Mouse (Mus musculus) limb, embryonic 14.5 days (tissue): ENCODE data around the gene Prdx2. TPM values are rescaled to one million over a fixed set of nuclear protein-coding genes. Genes with fewer than 3 reads are reported as not detected.
A peak's percentile ranks its signal among the peaks of the same experiment; 100 is the strongest.

Source experiments
- ATAC-seq: fragments of 200-750 bp; cut with Nextera tagmentation; 2 replicates; pipeline ENCODE4 v1.8.0; 2017; ENCODE audit warnings: low read depth, moderate number of reproducible peaks, moderate TSS enrichment; ENCODE audit not compliant: low FRiP score
- DNase-seq: peaks from one replicate; pipeline ENCODE4 v3.0.0-alpha.2; 2015; ENCODE audit warnings: low spot score
- H3K27ac ChIP-seq: fragments of 300-500 bp; sonication (generic); replicated peaks from 2 replicates; pipeline ENCODE4 v1.5.1; 2014; ENCODE audit warnings: low read depth, mild to moderate bottlenecking, low read length, moderate library complexity, mixed read lengths
- H3K27me3 ChIP-seq: fragments of 300-500 bp; sonication (generic); 2 replicates; pipeline ENCODE4 v1.6.1; 2014; ENCODE audit warnings: low read length, mixed read lengths; ENCODE audit not compliant: control insufficient read depth, insufficient read depth
- H3K36me3 ChIP-seq: fragments of 300-500 bp; sonication (generic); 2 replicates; pipeline ENCODE4 v1.6.1; 2014; ENCODE audit warnings: mild to moderate bottlenecking, low read length, moderate library complexity, mixed read lengths; ENCODE audit not compliant: control insufficient read depth, insufficient read depth
- H3K4me1 ChIP-seq: fragments of 300-500 bp; sonication (generic); 2 replicates; pipeline ENCODE4 v1.6.1; 2014; ENCODE audit warnings: antibody characterized with exemption, low read length, mixed read lengths; ENCODE audit not compliant: control insufficient read depth, insufficient read depth
- H3K4me2 ChIP-seq: fragments of 300-500 bp; sonication (generic); replicated peaks from 2 replicates; pipeline ENCODE4 v1.6.1; 2014; ENCODE audit warnings: low read depth, mild to moderate bottlenecking, low read length, moderate library complexity; ENCODE audit not compliant: severe bottlenecking
- H3K4me3 ChIP-seq: fragments of 300-500 bp; sonication (generic); replicated peaks from 2 replicates; pipeline ENCODE4 v1.5.1; 2014; ENCODE audit warnings: low read length
- H3K9ac ChIP-seq: fragments of 300-500 bp; sonication (generic); 2 replicates; pipeline ENCODE4 v1.6.1; 2014; ENCODE audit warnings: mild to moderate bottlenecking, low read depth, low read length, moderate library complexity; ENCODE audit not compliant: severe bottlenecking
- H3K9me3 ChIP-seq: fragments of 300-500 bp; sonication (generic); 2 replicates; pipeline ENCODE4 v1.6.1; 2016; ENCODE audit warnings: low read length; ENCODE audit not compliant: control insufficient read depth
- POLR2A ChIP-seq: fragments of 200-500 bp; IDR thresholded peaks from 2 replicates; pipeline ENCODE4 v1.8.0; 2012; ENCODE audit warnings: inconsistent platforms, mild to moderate bottlenecking, moderate library complexity, borderline replicate concordance; ENCODE audit not compliant: insufficient read depth, insufficient read length; ENCODE audit errors: extremely low read depth
- WGBS: fragments of 180-500 bp; shearing (Covaris S2); extraction: QIAGEN DNeasy Blood & Tissue Kit; methylation state at CpG from one replicate; pipeline ENCODE4 v1.1.7; 2014; 5-methylcytosine and 5-hydroxymethylcytosine counted together
- polyA plus RNA-seq, 2 experiments: library from polyadenylated mRNA; depleted of rRNA in 1 of 2; stranded (reverse) in 1 of 2; unstranded in 1 of 2; fragments of >200 nt; fragmentation: Nextera tagmentation in 1 of 2; extraction: Ambion mirVana in 1 of 2; gene quantifications; 2 replicates each; pipeline versions ENCODE4 v1.2.1 to v1.2.3; 2012 to 2014

The Prdx2 gene
- polyA plus RNA-seq, 2 experiments = 405 to 839 TPM

DNA sequence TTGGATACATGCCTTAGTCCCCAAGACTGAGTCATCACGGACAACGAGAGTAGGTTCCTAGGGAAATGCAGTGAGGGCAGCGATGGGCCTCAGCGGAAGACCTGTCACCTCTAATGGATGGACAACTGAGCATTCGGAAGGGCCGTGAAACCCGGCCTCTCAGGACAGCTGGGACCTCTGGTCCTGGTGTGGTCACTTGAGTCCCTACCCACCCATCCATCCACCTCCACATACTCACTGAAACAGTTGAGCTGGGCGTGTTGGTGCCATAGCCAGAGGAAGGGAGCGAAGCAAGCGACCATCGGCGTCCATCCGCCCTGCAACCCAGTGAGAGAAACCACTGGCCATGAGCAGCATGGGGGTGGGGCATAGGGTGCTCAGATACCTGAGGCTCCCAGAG is 38.8 kb upstream of the Prdx2 start:
- Histone ChIP-seq H3K9me3 (no peaks in the 10 kb centered on the region), H3K9ac (no peak overlapping the region), H3K4me1 (peaks cover 3% of the 10 kb centered on the region; the same call in 1 of the 2 replicates), H3K4me2 (no peak overlapping the region), H3K27ac (no peak overlapping the region), H3K27me3 (peaks cover 39% of the 10 kb centered on the region), H3K4me3 (no peak overlapping the region), H3K36me3 (no peaks in the 10 kb centered on the region)
- DNase-seq (no peak), ATAC-seq (no peak)
- WGBS = 89% methylated on average over 13 of the region's 13 CpGs
- TF ChIP-seq POLR2A = no peak

DNA sequence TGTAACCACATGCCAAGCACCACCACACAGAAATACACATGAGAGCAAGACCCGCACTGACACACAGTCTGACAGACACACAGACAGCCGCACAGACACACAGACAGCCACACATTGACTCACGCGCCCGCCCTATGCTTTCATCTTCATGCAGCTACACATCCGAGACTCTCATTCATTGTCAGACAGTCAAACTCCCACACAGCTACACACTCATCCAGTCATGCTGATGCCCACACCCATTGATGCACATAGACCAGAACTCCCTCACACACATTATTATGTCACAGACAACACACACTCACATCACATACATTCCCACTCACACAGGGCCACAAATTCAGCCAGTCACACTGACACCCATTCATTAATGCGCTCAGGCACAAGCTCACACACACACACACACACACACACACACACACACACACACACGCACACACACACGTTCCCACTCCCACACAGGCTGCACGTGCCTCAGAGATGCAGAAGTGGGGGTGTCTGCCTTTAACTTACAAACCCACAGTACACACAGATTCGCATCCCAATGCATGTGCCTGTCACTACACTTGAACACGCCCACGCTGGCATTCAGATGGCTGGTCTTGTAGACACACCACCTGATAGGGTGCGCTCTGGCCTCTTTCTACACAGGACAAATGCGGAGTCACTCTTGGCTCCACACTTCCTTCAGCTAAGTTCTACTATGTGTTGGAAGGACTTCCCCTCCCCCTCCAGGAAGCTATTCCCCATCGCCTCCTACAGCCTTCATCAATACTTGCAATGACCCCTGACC is 35.4 kb upstream of the Prdx2 start:
- Histone ChIP-seq H3K4me2 (no peak overlapping the region), H3K27ac (no peak overlapping the region), H3K4me1 (peaks cover 6% of the 10 kb centered on the region), H3K9me3 (no peaks in the 10 kb centered on the region), H3K9ac (no peak overlapping the region), H3K36me3 (no peaks in the 10 kb centered on the region), H3K27me3 (peaks cover 68% of the 10 kb centered on the region), H3K4me3 (no peak overlapping the region)
- TF ChIP-seq POLR2A = no peak
- ATAC-seq (no peak), DNase-seq (no peak)
- 78% methylated on average over 16 of the region's 16 CpGs for WGBS

DNA sequence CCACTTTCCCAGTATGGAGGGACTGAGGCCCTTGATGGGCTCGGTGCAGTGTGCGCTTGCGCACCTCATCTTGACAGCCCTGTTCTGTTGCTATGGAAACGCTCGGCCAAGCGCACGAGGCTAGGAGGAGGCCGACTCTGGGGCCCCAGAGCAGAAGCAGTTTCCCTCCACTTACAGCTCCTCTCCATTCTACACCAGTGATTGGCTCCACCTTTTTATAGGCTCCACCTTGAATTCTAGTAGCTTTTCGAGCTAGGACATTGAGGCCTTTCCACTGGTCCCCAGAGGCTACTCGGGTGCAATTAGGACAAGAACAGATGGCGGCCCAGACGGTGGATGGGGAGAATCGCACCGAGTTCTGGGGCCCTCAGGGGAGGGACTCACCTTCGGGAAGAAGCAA is 34.5 kb upstream of the Prdx2 start:
- Histone ChIP-seq H3K36me3 (no peaks in the 10 kb centered on the region), H3K9me3 (no peaks in the 10 kb centered on the region), H3K9ac (no peak overlapping the region), H3K27ac (no peak overlapping the region), H3K27me3 (peaks cover 60% of the 10 kb centered on the region), H3K4me2 (no peak overlapping the region), H3K4me3 (no peak overlapping the region), H3K4me1 (peaks cover 6% of the 10 kb centered on the region)
- ATAC-seq (no peak), DNase-seq (peak; percentile 29)
- WGBS = under 1% methylated on average over 15 of the region's 15 CpGs
- no peak for TF ChIP-seq POLR2A

DNA sequence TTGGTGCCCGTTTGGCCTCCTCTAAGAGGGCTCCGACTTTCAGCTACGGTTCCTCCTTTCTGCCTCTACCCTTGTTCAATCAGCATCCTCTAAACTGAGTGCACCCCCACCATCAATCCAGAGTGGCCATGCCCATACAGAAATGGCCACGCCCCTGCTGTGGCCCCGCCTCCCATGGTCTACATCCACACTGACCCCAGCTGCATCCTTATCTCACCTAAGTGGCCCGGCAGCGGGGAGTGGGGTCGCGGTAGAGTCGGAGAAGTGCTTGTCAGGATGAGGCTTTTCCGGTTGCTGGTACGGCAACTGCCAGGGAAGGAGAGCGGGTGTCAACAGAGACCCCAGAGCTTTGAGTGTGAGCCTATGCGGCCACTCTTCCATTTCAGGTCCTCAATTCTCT is 33.9 kb upstream of the Prdx2 start:
- TF ChIP-seq POLR2A = no peak
- H3K4me2 ChIP-seq = no peak overlapping the region
- WGBS = 6% methylated on average over 14 of the region's 14 CpGs
- ATAC-seq = no peak
- no peak overlapping the region for H3K9ac ChIP-seq
- H3K27ac ChIP-seq = no peak overlapping the region
- H3K36me3 ChIP-seq = no peaks in the 10 kb centered on the region
- no peaks in the 10 kb centered on the region for H3K9me3 ChIP-seq
- peaks cover 6% of the 10 kb centered on the region for H3K4me1 ChIP-seq
- peaks cover 54% of the 10 kb centered on the region for H3K27me3 ChIP-seq
- DNase-seq = no peak
- no peak overlapping the region for H3K4me3 ChIP-seq

DNA sequence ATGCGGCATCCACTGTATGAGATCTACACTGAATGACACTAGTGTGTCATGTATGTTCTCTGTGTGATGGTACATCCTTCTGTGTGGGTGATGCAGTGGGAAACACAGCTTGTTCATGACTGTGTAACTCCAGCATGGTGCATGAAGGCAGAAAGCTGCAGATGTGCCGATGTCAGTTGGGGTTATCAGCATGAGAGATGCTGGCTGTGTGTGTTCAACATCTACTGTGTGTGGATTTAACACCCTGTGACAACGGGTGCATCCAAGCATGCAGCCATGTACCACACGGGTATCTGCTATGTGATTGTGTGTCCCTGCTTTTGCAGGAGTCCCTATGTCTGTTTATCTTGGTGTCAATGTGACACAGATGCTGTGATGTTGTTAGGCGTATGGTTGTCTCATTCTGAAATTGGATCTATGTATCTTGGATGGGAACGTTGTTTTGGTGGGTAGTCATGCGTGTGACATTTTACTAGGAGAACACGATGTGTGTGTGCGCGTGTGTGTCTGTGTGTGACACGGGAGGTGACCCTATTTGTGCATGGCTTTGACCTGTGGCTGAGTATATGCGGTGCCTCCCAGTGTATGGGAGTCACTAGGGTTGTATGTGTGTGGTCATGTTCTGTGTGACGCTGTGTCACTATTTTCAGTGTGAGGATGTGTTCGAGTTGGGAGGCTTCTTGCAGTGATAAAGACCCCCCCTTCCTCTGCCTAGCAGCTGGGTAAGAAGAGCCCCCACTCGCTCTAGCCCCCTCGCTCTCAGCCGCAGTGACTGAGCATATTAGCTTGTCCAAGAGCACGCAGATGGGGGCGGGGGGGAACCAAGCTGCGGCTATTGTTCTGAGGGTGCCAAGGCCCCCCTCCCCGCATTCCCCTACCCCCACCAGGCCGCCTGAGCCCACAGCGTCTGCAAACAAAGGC is 33.1 kb upstream of the Prdx2 start:
- TF ChIP-seq POLR2A = no peak
- H3K4me1 ChIP-seq = peaks cover 6% of the 10 kb centered on the region
- no peak overlapping the region for H3K27ac ChIP-seq
- H3K4me2 ChIP-seq = peak overlapping the region; percentile 68
- DNase-seq (no peak), ATAC-seq (no peak)
- no peaks in the 10 kb centered on the region for H3K36me3 ChIP-seq
- peaks cover 54% of the 10 kb centered on the region for H3K27me3 ChIP-seq
- H3K9ac ChIP-seq = no peak overlapping the region
- WGBS = 30% methylated on average over 20 of the region's 23 CpGs
- H3K4me3 ChIP-seq = peak overlapping the region; percentile 40
- no peaks in the 10 kb centered on the region for H3K9me3 ChIP-seq
